Mouse (Mus musculus) lung, postnatal 0 days (tissue): Measurements from ENCODE around the gene Stard10. TPM values are rescaled to one million over a fixed set of nuclear protein-coding genes. Genes with fewer than 3 reads are reported as not detected.

Source experiments
- ATAC-seq: fragments of 200-750 bp; cut with Nextera tagmentation; 2 replicates; pipeline ENCODE4 v1.8.0; 2017; ENCODE audit warnings: moderate library complexity
- DNase-seq: peaks from one replicate; pipeline ENCODE4 v3.0.0-alpha.2; 2016; ENCODE audit warnings: low spot score
- H3K27ac ChIP-seq: fragments of 300-500 bp; sonication (generic); 2 replicates; pipeline ENCODE4 v1.5.1; 2014; ENCODE audit warnings: antibody characterized with exemption, mild to moderate bottlenecking, low read length, mixed read lengths
- H3K27me3 ChIP-seq: fragments of 300-500 bp; sonication (generic); replicated peaks from 2 replicates; pipeline ENCODE4 v1.6.1; 2014; ENCODE audit warnings: low read length, mixed read lengths; ENCODE audit not compliant: insufficient read depth
- H3K36me3 ChIP-seq: fragments of 300-500 bp; sonication (generic); 2 replicates; pipeline ENCODE4 v1.6.1; 2014; ENCODE audit warnings: low read length, mixed read lengths; ENCODE audit not compliant: insufficient read depth
- H3K4me1 ChIP-seq: fragments of 300-500 bp; sonication (generic); 2 replicates; pipeline ENCODE4 v1.6.1; 2014; ENCODE audit warnings: antibody characterized with exemption, low read depth, low read length, mixed read lengths; ENCODE audit not compliant: insufficient read depth
- H3K4me2 ChIP-seq: fragments of 300-500 bp; sonication (generic); replicated peaks from 2 replicates; pipeline ENCODE4 v1.6.1; 2014; ENCODE audit warnings: low read depth, mild to moderate bottlenecking, low read length, moderate library complexity, mixed read lengths
- H3K4me3 ChIP-seq: fragments of 300-500 bp; sonication (generic); 2 replicates; pipeline ENCODE4 v1.5.1; 2014; ENCODE audit warnings: low read depth, low read length
- H3K9ac ChIP-seq: fragments of 300-500 bp; sonication (generic); replicated peaks from 2 replicates; pipeline ENCODE4 v1.6.1; 2014; ENCODE audit warnings: low read depth, mild to moderate bottlenecking
- H3K9me3 ChIP-seq: fragments of 300-500 bp; sonication (generic); 2 replicates; pipeline ENCODE4 v1.6.1; 2016; ENCODE audit warnings: low read length, mixed read lengths
- CTCF ChIP-seq: IDR thresholded peaks from 2 replicates; pipeline ENCODE4 v1.5.1; 2016; ENCODE audit warnings: antibody characterized with exemption, mild to moderate bottlenecking
- EP300 ChIP-seq: IDR thresholded peaks from 2 replicates; pipeline ENCODE4 v1.6.1; 2016; ENCODE audit warnings: antibody characterized with exemption, mild to moderate bottlenecking, control low read depth
- WGBS: fragments of 180-500 bp; shearing (Covaris S2); extraction: QIAGEN DNeasy Blood & Tissue Kit; methylation state at CpG from one replicate; pipeline ENCODE4 v1.1.7; 2014; 5-methylcytosine and 5-hydroxymethylcytosine counted together
- polyA plus RNA-seq: library from polyadenylated mRNA; unstranded; fragments of >200 nt; fragmentation: Nextera tagmentation; extraction: Ambion mirVana; gene quantifications from 2 replicates; pipeline ENCODE4 v1.2.1, GENCODE M21; 2015

The Stard10 gene
- polyA plus RNA-seq, 1 experiment from 2014 or later = 46.3 TPM

DNA sequence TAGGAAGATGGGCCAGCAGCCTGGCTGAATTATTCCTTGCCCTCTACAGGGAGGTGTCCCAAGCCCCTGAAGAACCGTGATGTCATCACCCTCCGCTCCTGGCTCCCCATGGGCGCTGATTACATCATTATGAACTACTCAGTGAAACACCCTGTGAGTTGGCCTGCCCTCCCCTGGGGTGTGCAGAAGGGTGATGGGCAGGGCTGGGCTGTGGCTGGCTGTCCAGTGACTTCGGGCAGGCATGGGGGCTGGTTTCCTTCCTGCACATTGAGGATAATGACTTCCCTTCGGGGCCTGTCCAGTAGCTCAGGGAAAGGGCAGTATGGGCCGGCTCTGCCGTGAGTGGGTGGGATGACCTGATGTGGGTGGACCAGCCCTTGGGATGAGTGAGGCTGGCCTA lies 26.2 kb downstream of the Stard10 start:
- TF ChIP-seq CTCF (no peak), EP300 (no peak)
- no peaks in the 10 kb centered on the region for H3K36me3 ChIP-seq
- no peaks in the 10 kb centered on the region for H3K9me3 ChIP-seq
- no peak overlapping the region for H3K4me2 ChIP-seq
- ATAC-seq (peak; percentile 80), DNase-seq (peak; percentile 62)
- H3K4me1 ChIP-seq = peaks cover 7% of the 10 kb centered on the region; the same call in 1 of the 2 replicates
- no peak overlapping the region for H3K27ac ChIP-seq
- no peak overlapping the region for H3K9ac ChIP-seq
- WGBS = 53% methylated on average over 7 of the region's 7 CpGs
- no peaks in the 10 kb centered on the region for H3K27me3 ChIP-seq
- H3K4me3 ChIP-seq = no peak overlapping the region

DNA sequence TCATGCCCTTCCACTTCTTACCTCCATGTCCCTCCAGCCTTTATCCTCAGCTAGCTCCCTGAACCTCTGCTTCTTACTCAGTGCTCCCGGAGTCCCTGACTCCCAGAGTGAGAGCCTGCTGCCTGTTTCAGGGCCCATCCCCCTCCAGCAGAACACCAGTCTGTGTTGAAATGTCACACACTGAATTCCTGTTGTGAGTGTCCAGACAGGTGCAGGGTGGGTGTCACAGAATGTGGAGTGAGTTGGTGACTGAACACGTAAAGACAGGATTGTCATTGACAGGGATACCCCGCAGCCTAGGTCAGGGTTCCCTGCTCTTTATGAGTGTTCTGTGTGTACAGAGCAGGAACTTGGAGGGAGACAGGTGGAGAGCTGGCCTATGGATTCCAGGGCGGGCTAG lies 28.0 kb downstream of the Stard10 start:
- H3K27me3 ChIP-seq = no peaks in the 10 kb centered on the region
- no peak overlapping the region for H3K27ac ChIP-seq
- WGBS = 51% methylated on average over 4 of the region's 4 CpGs
- H3K4me3 ChIP-seq = no peak overlapping the region
- ATAC-seq = no peak
- no peak overlapping the region for H3K9ac ChIP-seq
- H3K4me2 ChIP-seq = no peak overlapping the region
- H3K4me1 ChIP-seq = peaks cover 7% of the 10 kb centered on the region; the same call in 1 of the 2 replicates
- no peaks in the 10 kb centered on the region for H3K36me3 ChIP-seq
- H3K9me3 ChIP-seq = no peaks in the 10 kb centered on the region
- no peak for DNase-seq
- no peak for TF ChIP-seq CTCF
- TF ChIP-seq EP300 = no peak

DNA sequence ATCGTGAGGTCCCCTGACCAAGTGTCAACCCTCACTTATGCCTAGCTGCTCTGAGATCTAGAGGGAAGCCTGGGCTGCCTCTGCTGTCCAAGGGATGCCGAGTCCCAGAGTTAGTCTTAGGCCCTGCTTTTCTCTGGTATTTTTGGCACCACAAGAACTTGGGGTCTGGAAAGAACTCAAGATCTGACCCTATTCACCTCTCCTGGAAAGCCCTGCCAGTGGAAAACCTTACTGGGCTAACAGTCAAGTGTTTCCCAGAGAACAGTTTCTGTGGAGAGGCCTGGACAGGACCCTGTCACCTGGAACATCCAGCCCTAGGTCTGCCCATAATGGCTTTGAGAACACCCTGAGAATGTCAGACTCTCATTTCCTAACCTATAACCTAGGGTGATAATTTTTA lies 30.1 kb downstream of the Stard10 start:
- H3K4me2 ChIP-seq = no peak overlapping the region
- no peaks in the 10 kb centered on the region for H3K9me3 ChIP-seq
- peaks cover 4% of the 10 kb centered on the region; the same call in 1 of the 2 replicates for H3K4me1 ChIP-seq
- TF ChIP-seq EP300 (no peak), CTCF (no peak)
- no peak overlapping the region for H3K27ac ChIP-seq
- ATAC-seq (no peak), DNase-seq (no peak)
- H3K4me3 ChIP-seq = no peak overlapping the region
- 75% methylated on average over 2 of the region's 2 CpGs for WGBS
- H3K9ac ChIP-seq = no peak overlapping the region
- H3K36me3 ChIP-seq = no peaks in the 10 kb centered on the region
- no peaks in the 10 kb centered on the region for H3K27me3 ChIP-seq

DNA sequence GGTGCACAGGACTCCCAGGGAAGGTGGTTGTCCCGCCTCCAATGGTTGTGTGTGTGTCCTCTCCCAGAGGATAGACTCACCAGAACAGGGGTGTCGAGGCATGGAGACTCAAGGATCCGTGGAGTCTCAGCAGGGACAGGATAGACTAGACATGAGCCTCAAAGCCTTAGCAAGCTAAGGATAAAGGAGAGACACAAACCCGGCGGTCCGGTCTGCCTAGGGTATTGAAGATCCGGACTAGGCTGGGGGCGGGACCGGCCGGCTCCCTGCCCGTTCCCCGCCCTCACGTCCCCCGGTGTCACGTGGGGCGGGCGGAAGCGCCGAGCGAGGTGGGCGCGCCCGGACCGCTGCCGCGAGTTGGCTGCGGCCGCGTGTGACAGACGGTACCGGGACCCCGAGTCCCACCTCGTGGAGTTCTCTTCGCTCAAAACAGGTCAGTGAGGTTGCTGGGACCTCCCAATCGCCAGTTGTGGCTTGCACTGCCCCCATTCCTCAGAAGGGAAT lies 30.9 kb downstream of the Stard10 start, which contains the start of gene Arap1:
Gene Arap1 (plus strand): TSS at position 301 of the 504 bp plus-strand sequence.
- Histone ChIP-seq H3K27ac (no peak within 1 kb of the TSS), H3K36me3 (no peaks in the 10 kb centered on the region), H3K27me3 (no peaks in the 10 kb centered on the region), H3K4me2 (peak within 1 kb of the TSS; percentile 98), H3K9me3 (no peaks in the 10 kb centered on the region), H3K4me3 (peak within 1 kb of the TSS; percentile 46), H3K4me1 (peaks cover 4% of the 10 kb centered on the region; the same call in 1 of the 2 replicates), H3K9ac (peak within 1 kb of the TSS; percentile 43; the same call in 1 of the 2 replicates)
- DNase-seq = peak; percentile 87
- 1% methylated on average over 35 of the region's 35 CpGs for WGBS
- TF ChIP-seq EP300 (no peak), CTCF (no peak)
- peak; percentile 87 for ATAC-seq

DNA sequence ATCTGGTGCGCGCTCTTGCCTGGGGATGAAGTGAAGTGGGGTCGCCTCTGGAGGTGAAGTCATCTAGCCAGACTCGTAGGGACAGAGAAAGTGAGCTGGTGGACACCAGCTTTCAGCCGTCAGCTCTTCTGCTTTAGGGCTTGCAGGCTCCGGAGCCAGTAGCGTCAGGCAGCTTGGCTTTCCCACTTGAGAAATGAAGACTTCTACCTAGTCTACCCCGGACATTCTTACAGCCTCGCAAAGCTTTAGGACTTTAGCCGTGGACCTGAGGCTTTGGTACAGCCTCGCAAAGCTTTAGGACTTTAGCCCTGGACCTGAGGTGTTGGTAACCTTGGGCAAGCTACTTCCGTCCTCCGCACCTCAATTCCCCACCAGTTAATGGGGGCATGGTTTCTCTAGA lies 31.4 kb downstream of the Stard10 start:
- Histone ChIP-seq H3K4me3 (peak overlapping the region; percentile 46), H3K27me3 (no peaks in the 10 kb centered on the region), H3K4me1 (peaks cover 4% of the 10 kb centered on the region; the same call in 1 of the 2 replicates), H3K9me3 (no peaks in the 10 kb centered on the region), H3K36me3 (no peaks in the 10 kb centered on the region), H3K27ac (no peak overlapping the region), H3K9ac (peak overlapping the region; percentile 43; the same call in 1 of the 2 replicates), H3K4me2 (peak overlapping the region; percentile 98)
- no peak for TF ChIP-seq CTCF
- TF ChIP-seq EP300 = no peak
- ATAC-seq (peak; percentile 10; the same call in 1 of the 2 replicates), DNase-seq (no peak)
- WGBS = 3% methylated on average over 13 of the region's 13 CpGs

DNA sequence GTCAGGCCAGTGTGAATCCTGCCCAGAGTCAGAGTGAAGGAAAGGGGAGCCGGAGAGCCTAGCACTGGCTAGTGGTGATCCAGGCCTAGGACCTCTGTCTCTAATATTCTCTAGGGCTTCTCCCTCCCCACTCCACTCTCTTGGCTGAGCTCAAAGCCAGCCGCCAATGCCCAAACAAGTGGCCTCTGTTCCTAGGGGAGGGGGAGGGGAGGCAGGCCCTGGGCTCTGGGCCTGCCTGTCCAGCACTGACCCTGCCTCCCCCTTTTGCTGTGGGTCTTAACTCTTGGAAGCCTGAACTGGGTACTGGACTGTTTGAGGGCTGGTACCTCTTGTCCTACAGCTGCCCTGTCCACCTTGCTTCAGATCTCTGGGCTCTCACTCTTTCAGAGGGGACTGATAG lies 33.0 kb downstream of the Stard10 start:
- Histone ChIP-seq H3K4me2 (no peak overlapping the region), H3K27me3 (no peaks in the 10 kb centered on the region), H3K27ac (no peak overlapping the region), H3K9ac (no peak overlapping the region), H3K4me3 (no peak overlapping the region), H3K9me3 (no peaks in the 10 kb centered on the region), H3K4me1 (peaks cover 4% of the 10 kb centered on the region; the same call in 1 of the 2 replicates), H3K36me3 (no peaks in the 10 kb centered on the region)
- TF ChIP-seq EP300 (no peak), CTCF (no peak)
- WGBS = 49% methylated on average over 2 of the region's 2 CpGs
- DNase-seq = no peak
- no peak for ATAC-seq
